Mouse (Mus musculus) fat pad, adult 2 months (tissue): ENCODE data around the gene Gm20903.
"Not testable (repeated sequence)": the region's sequence is repeated elsewhere in the genome, so short reads cannot be mapped to it uniquely, and the experiment has no call there.

Experiments used
- DNase-seq: peaks from one replicate; pipeline ENCODE4 v3.0.0-alpha.2; 2011; ENCODE audit warnings: low read depth, low spot score; ENCODE audit errors: extremely low read depth

Gm20903 gene

GRCm38 (mm10) chrY:73669015-73669414 lies at the start of gene Gm20903:
Gm20903 (plus strand) TSS chrY:73669315.
- DNase-seq = not testable (repeated sequence)
